Comparison of ENCODE assay signal across 13 mouse cellular contexts in the genomic region with DNA sequence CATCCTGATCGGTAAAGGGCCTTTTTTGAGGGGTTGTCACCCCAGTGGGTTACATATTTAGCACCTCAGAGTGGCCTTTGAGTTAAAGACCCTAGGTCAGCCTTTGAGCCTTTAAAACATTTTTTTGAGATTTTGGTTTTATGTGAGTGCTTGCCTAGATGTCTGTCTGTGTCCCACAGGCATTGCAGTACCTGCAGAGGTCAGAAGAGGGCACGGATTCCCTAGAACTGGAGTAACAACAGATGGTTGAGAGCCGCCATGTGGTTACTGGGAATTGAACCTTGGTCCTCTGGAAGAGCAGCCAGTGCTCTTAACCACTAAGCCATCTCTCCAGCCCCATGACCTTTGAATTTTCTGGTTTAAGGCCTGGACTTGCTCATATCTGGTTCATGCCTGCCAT. TPM values are rescaled to one million over a fixed set of nuclear protein-coding genes. Genes with fewer than 3 reads are reported as not detected.
A peak's percentile ranks its signal among the peaks of the same experiment; 100 is the strongest.
DNase-seq lines count a peak whose midpoint lies in the region; ATAC-seq and TF ChIP-seq lines count a peak whose summit lies in the region.
"Had no signal": no experiment of that assay in that cellular context is flagged by ENCODE, and none has a peak within 500 bp of the region (broad histone marks: within the 10 kb centered on the region; RNA-seq: fewer than 3 reads in every experiment).

No protein-coding gene starts in this region.

- no peak overlapping the region for H3K4me2 ChIP-seq in lung, postnatal 0 days (replicated peaks; ENCODE audit: low read depth, low read length)
- no peak overlapping the region for H3K4me2 ChIP-seq in midbrain, embryonic 11.5 days
- H3K4me2 ChIP-seq: embryonic facial prominence, embryonic 12.5 days had no signal

- H3K4me3 ChIP-seq in heart, adult 2 months = no peak overlapping the region
- H3K4me3 ChIP-seq in lung, postnatal 0 days (ENCODE audit: low read depth, low read length) = no peak overlapping the region
- H3K4me3 ChIP-seq in midbrain, embryonic 11.5 days (ENCODE audit: low read depth, low read length) = no peak overlapping the region
- H3K4me3 ChIP-seq: embryonic facial prominence, embryonic 12.5 days; forebrain, embryonic 10.5 days had no signal

- H3K27ac ChIP-seq in heart, adult 2 months = no peak overlapping the region
- no peak overlapping the region for H3K27ac ChIP-seq in lung, postnatal 0 days (ENCODE audit: low read length)
- no peak overlapping the region for H3K27ac ChIP-seq in midbrain, embryonic 11.5 days (ENCODE audit: low read depth, low read length)
- H3K27ac ChIP-seq: embryonic facial prominence, embryonic 12.5 days; forebrain, embryonic 10.5 days had no signal

- H3K27me3 ChIP-seq in heart, adult 2 months (ENCODE audit: control insufficient read depth, insufficient read depth, low read length) = no peaks in the 10 kb centered on the region
- H3K27me3 ChIP-seq in lung, postnatal 0 days (replicated peaks; ENCODE audit: insufficient read depth, low read length) = no peaks in the 10 kb centered on the region
- no peaks in the 10 kb centered on the region for H3K27me3 ChIP-seq in splenic B cell, adult 2 months (ENCODE audit: control insufficient read depth, insufficient read depth, low read length, poor library complexity, severe bottlenecking)
- no peaks in the 10 kb centered on the region for H3K27me3 ChIP-seq in midbrain, embryonic 11.5 days (ENCODE audit: control insufficient read depth, insufficient read depth, low read length)
- H3K27me3 ChIP-seq: embryonic facial prominence, embryonic 12.5 days had no signal

- TF ChIP-seq CTCF in heart, adult 2 months (IDR thresholded peaks at IDR 0.05) = peak; percentile 29
- peak; percentile 51 for TF ChIP-seq CTCF in lung, postnatal 0 days (IDR thresholded peaks at IDR 0.05)

- no peaks in the 10 kb centered on the region for H3K9me3 ChIP-seq in lung, postnatal 0 days (ENCODE audit: low read length)
- no peaks in the 10 kb centered on the region for H3K9me3 ChIP-seq in midbrain, embryonic 11.5 days (ENCODE audit: control insufficient read depth, low read length)
- H3K9me3 ChIP-seq: embryonic facial prominence, embryonic 12.5 days; forebrain, embryonic 10.5 days had no signal

- intact Hi-C loops in heart, adult 2 months (cut with DNase I) = no loop called here
- intact Hi-C loops in heart, postnatal 14 days (cut with DNase I) = no loop called here

- DNase-seq in heart, adult 2 months = no peak
- DNase-seq in heart, postnatal 14 days = no peak
- DNase-seq in lung, postnatal 0 days (ENCODE audit: low spot score) = no peak
- no peak for DNase-seq in lung, postnatal 10 days
- DNase-seq in R1 (ENCODE audit: low read depth, low spot score) = peak; percentile 79
- DNase-seq in splenic B cell, adult 2 months (ENCODE audit: low read depth, low spot score) = peak; percentile 31
- DNase-seq in midbrain, embryonic 11.5 days (ENCODE audit: low spot score, missing footprints) = no peak
- no peak for DNase-seq in lung, postnatal 36 days
- DNase-seq: cerebellum, adult 11 months; kidney, adult 8-10 months; lung, postnatal 4 days had no signal

- WGBS in heart, adult 2 months = 78% methylated on average over 3 of the region's 3 CpGs
- 77% methylated on average over 3 of the region's 3 CpGs for WGBS in lung, postnatal 0 days
- WGBS in midbrain, embryonic 11.5 days = 74% methylated on average over 3 of the region's 3 CpGs

- no peak overlapping the region for H3K9ac ChIP-seq in heart, adult 2 months (ENCODE audit: low read depth, low read length)
- H3K9ac ChIP-seq in lung, postnatal 0 days (replicated peaks; ENCODE audit: low read depth) = no peak overlapping the region
- H3K9ac ChIP-seq in midbrain, embryonic 11.5 days (ENCODE audit: low read length) = no peak overlapping the region
- H3K9ac ChIP-seq: embryonic facial prominence, embryonic 12.5 days had no signal

- no peaks in the 10 kb centered on the region for H3K79me2 ChIP-seq in heart, adult 2 months (replicated peaks; ENCODE audit: control insufficient read depth, insufficient read depth, low read length)

- no peaks in the 10 kb centered on the region for H3K36me3 ChIP-seq in heart, adult 2 months (ENCODE audit: control insufficient read depth, insufficient read depth, low read length)
- no peaks in the 10 kb centered on the region for H3K36me3 ChIP-seq in lung, postnatal 0 days (ENCODE audit: insufficient read depth, low read length)
- H3K36me3 ChIP-seq in splenic B cell, adult 2 months (ENCODE audit: control insufficient read depth, insufficient read depth, low read length, poor library complexity, severe bottlenecking) = no peaks in the 10 kb centered on the region
- H3K36me3 ChIP-seq in midbrain, embryonic 11.5 days (ENCODE audit: control insufficient read depth, insufficient read depth, low read length) = no peaks in the 10 kb centered on the region
- H3K36me3 ChIP-seq: embryonic facial prominence, embryonic 12.5 days; forebrain, embryonic 10.5 days had no signal

- no peak for TF ChIP-seq EP300 in heart, adult 2 months (IDR thresholded peaks at IDR 0.05; ENCODE audit: insufficient read depth, low read depth, low read length)
- TF ChIP-seq EP300 in lung, postnatal 0 days (IDR thresholded peaks at IDR 0.05) = no peak

- no peak for ATAC-seq in lung, postnatal 0 days
- ATAC-seq in midbrain, embryonic 11.5 days (ENCODE audit: low FRiP score) = no peak

- no peaks in the 10 kb centered on the region; the same call in 1 of the 2 replicates for H3K4me1 ChIP-seq in heart, adult 2 months (ENCODE audit: control insufficient read depth, insufficient read depth, low read length)
- no peaks in the 10 kb centered on the region for H3K4me1 ChIP-seq in lung, postnatal 0 days (ENCODE audit: insufficient read depth, low read depth, low read length)
- H3K4me1 ChIP-seq in midbrain, embryonic 11.5 days (ENCODE audit: control insufficient read depth, insufficient read depth, low read length) = no peaks in the 10 kb centered on the region
- H3K4me1 ChIP-seq: embryonic facial prominence, embryonic 12.5 days had no signal

- no peak for TF ChIP-seq POLR2A in heart, adult 2 months (IDR thresholded peaks at IDR 0.05; ENCODE audit: insufficient read depth, low read depth, low read length)

RNA-seq across cellular contexts. Expression of a gene that starts 27.6 kb away (rescaled TPM):
- 10 to 100 TPM in 1 of 2 experiments, 1 to 10 TPM in 1; 8.4 to 11.4 TPM for total RNA-seq in heart, adult 2 months (2021)
- 9.3 and 11.7 TPM in 2 replicates for polyA plus RNA-seq in heart, adult 2 months (2012; rRNA removed)
- total RNA-seq in heart, postnatal 14 days (2021) = 10 to 100 TPM; 12.6 to 15.5 TPM
- 27.0 and 30.1 TPM in 2 replicates for polyA plus RNA-seq in lung, postnatal 0 days (2015; fragmentation: Nextera tagmentation; extraction: Ambion mirVana)
- 33.5 and 34.8 TPM in 2 replicates for polyA plus RNA-seq in midbrain, embryonic 11.5 days (2014; fragmentation: Nextera tagmentation; extraction: Ambion mirVana)

RNA-seq across cellular contexts. Expression of a gene that starts 39.9 kb away (rescaled TPM):
- total RNA-seq in heart, adult 2 months (2021) = 10 to 100 TPM; 20.4 to 20.9 TPM
- 7.1 and 10.8 TPM in 2 replicates for polyA plus RNA-seq in heart, adult 2 months (2012; rRNA removed)
- total RNA-seq in heart, postnatal 14 days (2021) = 10 to 100 TPM; 23.6 to 25.0 TPM
- 9.8 and 12.5 TPM in 2 replicates for polyA plus RNA-seq in lung, postnatal 0 days (2015; fragmentation: Nextera tagmentation; extraction: Ambion mirVana)
- 29.7 and 32.1 TPM in 2 replicates for polyA plus RNA-seq in midbrain, embryonic 11.5 days (2014; fragmentation: Nextera tagmentation; extraction: Ambion mirVana)

Comparison
In these comparisons a context has a peak if more than half of its experiments do, and no peak if none do; other contexts are left out.
1. DNase-seq: peak in R1 (single experiment) and splenic B cell, adult 2 months (single experiment); none in heart, adult 2 months (0 of 2), heart, postnatal 14 days (0 of 2), lung, postnatal 0 days (single experiment), lung, postnatal 10 days (single experiment), midbrain, embryonic 11.5 days (single experiment) and lung, postnatal 36 days (single experiment).